Mouse (Mus musculus) adrenal gland (tissue): ENCODE measurements around the gene Rnf5.

Experiments used
- intact Hi-C: fragments of 180-260 bp; cut with DNase I; formaldehyde crosslinking; loops from one replicate; pipeline ENCODE4 v1.15.1; 2025

Rnf5 gene

DNA sequence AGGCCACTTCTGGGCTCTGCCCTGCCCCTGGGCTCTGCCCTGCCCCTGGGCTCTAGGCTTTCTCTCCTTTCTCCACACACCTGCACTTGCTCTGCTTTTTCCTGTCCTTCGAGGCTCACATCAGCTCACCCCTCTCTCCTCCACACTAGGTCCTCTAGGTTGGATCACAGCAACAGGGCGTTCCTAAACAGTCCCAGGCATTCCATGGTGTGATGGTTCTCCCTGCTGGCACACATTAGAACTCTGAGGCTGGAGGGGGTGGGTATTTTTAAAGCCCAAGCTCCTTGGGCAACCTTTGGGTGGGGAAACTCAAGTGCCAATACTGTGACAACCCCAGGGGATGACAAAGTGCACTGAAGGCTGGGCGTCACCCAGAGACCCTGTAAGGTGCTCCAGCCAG is 34.0 kb upstream of the Rnf5 start:
- intact Hi-C loops, result no loop called here

DNA sequence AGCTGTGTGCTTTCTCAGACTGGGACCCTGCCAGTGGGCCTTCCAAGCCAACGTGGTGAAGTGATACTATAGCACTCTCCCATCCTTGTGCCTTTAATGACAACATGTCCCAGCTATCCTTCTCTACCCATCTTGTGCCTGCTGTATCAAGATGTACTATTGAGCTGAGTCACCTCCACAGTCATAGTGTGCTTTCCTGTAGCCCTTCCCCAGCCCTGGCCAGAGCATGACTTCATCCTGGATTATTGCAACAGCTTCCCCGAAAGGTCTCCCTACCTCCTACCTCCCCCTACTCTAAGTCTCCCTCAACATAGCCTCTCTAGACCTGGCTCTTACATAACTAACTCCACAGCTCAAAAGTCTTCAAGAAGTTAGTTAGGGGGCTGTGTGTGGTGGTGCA is 32.2 kb upstream of the Rnf5 start:
- intact Hi-C loops, result no loop called here

GRCm38 (mm10) chr17:34632261-34632691 is 28.8 kb upstream of the Rnf5 start:
- intact Hi-C loops, result no loop called here

DNA sequence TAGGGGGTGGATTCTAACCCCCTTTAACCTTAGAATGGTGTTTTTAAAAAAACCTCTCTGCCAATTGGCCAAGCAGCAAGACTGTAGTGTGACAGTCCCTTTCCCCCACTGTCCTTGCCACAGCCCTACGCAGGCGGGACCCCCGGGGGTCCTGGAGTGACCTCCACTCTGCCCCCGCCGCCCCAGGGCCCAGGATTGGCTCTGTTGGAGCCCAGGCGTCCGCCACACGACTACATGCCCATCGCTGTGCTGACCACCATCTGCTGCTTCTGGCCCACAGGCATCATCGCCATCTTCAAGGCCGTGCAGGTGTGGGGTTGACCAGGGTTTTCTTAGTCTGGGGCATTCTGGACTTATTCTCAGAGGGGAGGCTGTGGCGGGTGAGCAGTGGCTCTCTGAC is 28.2 kb upstream of the Rnf5 start:
- intact Hi-C loops, result no loop called here

DNA sequence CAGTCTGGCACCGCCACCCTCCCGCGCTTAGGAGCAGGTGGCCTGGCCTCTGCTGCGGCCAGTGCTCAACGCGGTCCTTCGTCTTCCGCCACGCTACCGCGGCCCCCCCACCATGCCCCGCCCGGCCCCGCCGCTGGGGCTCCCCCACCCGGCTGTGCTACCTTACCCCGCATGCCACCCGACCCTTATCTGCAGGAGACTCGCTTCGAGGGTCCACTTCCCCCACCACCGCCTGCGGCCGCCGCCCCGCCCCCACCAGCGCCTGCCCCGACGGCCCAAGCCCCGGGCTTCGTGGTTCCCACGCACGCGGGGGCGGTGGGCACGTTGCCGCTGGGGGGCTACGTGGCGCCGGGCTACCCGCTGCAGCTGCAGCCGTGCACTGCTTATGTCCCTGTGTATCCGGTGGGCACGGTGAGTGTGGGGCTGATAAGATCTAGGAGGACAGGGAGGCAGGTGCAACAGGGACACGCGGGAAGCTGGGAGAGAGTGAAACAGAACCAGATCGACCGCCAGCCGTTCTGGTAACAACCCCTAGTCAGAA is 27.3 kb upstream of the Rnf5 start:
- intact Hi-C loops, result no loop called here

DNA sequence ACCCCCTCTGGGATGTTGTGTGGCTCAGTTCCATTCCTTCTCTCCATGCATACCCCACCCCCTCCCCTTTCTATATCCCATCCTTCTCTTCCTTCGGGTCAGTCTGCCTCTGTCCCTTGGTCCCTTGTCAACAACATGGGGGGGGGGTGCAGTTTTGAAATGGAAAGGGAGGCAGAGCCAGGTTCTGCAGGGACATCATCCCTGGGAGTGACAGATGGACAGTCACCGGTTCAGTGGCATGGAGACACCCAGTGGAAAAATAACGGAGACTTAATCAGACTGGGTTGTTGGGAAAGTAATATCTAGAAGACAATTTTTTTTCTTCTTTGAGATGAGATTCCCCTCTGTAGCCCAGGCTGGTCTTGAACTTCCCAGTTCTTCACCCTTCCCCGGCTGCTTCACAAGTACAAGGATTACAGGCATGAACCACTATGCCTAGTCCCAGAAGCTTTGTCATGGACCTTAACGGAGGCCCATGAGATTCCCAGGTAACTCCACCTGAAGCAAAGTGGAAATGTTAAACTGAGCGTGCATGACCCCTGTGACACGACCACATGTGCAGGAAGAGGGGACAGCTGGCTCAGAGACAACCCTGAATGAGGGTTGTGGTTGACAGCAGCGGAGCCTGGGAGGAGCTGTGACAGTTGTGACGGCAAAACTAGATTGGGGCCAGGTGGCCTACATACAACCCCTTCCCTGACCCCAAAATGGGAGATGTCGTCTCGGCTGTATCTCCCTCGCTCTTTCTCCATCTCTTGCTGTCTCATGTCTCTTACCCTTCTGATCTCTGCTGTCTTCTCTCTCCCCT is 26.5 kb upstream of the Rnf5 start:
- intact Hi-C loops, result no loop called here

GRCm38 (mm10) chr17:34629221-34629751 is 25.8 kb upstream of the Rnf5 start, which contains the start of gene Prrt1:
Gene Prrt1 (plus strand): TSS chr17:34629533.
- intact Hi-C loops, result no loop called here

DNA sequence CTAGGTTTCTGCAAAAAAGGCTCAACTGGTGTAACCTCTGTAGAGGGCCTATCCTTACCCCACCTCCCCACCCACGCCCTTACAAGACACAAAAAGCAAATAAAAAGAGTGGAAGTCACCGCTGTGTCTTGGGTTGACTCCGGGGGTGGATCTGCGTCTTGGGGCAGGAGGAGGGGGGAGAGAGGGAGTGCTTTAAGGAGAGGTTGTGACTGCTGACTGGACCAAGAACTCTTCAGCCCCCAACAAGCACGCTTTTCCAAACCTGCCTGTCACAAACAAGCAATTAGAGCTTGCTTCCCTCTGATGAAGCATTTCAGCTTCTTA is 25.1 kb upstream of the Rnf5 start:
- intact Hi-C loops, result no loop called here

DNA sequence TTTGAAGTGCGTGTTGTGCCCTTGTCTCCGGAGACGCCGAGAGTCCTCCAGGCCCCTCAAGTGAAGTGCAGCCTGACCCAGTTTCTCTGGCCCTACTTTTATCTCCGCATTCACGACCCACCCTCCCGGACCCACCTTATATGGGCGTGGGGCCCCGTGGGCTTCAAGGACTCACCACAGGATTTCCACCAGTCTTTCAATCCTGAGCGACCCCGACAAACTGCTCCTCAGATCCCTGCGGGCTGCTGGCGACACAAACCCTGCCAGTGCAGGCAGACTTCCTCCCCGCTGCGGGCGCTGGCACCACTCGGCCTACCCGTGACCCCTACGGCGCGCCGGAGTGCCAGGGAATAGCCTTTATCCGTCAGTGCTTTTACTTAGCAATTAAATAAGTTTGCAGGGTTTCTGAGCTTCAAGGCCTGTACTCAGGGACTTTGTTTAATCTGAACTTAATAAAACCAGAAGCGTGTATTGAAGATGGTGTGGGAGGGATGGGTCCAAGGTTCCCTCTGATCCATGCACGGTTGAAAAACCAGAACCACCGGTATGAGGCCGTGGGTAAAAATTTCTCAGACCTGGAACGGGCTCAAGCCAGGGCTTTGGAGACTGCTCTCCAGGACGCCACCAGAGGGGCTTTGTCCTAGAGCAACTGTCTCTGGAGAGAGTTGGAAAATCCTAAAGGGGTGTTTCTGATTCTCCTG is 24.6 kb upstream of the Rnf5 start, which contains the start of gene Ppt2:
Ppt2 (minus strand) TSS at position 568 of the 701 bp plus-strand sequence.
- intact Hi-C loops, result no loop called here

- intact Hi-C loops, result no loop called here
These were observed 23.8 kb upstream of the Rnf5 start for GRCm38 (mm10) chr17:34627093-34627942.

GRCm38 (mm10) chr17:34626773-34627092 is 23.2 kb upstream of the Rnf5 start:
- intact Hi-C loops, result no loop called here

- intact Hi-C loops, result no loop called here
These were observed 22.7 kb upstream of the Rnf5 start for GRCm38 (mm10) chr17:34626062-34626772.

DNA sequence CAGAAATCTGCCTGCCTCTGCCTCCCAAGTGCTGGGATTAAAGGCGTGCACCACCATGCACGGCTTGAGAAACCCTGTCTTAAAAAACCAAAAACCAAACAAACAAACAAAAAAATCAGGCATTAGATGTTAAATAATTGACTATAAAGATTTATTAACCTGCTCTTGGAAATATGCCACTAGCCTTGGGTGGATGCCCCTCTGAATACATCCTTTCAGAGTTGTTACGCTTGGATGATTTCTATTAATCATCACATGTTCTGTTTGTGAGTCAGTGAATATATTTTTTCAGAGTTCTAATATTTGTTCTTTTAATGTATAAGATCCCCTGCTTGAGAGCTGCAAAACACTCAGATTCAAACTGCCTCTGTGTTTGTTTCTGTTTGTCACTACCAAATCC is 21.5 kb upstream of the Rnf5 start:
- intact Hi-C loops, result no loop called here

DNA sequence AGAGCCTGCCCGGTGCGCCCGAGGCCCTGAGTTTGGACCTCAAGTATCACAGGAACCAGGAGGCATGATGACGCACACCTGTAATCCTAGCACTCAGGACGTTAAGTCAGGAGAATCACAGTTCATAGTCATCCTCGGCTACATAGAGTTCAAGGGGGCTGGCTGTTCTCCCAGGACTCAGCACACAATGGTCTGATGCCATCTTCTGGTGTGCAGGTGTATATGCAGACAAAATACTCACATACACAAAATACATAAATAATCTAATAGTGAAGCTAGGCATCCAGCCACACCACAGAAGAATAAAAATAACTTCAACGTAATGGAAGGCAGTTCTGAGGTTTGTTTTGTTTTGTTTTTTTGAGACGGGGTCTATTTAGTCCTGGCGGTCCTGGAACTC is 19.7 kb upstream of the Rnf5 start:
- intact Hi-C loops, result no loop called here

DNA sequence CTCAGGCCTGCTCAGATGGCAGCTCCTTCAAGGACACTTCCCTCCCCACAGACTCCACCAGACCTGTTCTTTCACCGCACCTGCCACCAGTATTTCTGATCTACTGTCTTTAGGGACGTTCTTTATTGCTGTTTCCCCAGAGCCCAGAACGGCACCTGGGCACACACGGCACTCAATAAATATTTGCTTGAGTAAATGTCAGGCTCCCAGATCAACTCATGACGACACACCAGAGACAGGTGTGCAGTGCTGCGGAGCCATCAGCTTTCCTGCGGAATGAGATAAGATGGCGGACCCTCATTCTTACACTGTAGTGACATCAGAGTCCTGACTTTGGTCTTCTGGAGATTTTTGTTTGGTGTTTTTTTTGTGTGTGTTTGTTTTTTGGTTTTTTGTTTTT is 17.5 kb upstream of the Rnf5 start:
- intact Hi-C loops, result no loop called here

DNA sequence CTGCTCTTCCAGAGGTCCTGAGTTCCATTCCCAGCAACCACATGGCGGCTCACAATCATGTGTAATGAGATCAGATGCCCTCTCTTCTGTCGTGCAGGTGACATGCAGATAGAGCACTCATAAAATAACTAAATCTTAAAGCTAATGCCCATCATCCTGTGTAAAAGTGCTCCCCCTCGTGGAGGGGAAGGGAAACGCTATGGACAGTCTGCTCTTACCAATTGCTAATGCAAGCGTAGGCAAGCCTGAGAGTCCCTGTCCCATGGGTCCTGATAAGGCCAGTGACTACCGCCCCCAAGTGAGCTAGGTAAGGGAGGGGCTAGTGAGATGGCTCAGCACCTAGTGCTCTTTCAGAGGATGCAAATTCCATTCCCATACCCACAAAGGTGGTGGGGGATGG is 15.5 kb upstream of the Rnf5 start:
- intact Hi-C loops, result loop anchor here (2.0 to 5.0 kb wide), 4 partner anchors 33 to 178 kb away; no protein-coding TSS in a partner anchor

DNA sequence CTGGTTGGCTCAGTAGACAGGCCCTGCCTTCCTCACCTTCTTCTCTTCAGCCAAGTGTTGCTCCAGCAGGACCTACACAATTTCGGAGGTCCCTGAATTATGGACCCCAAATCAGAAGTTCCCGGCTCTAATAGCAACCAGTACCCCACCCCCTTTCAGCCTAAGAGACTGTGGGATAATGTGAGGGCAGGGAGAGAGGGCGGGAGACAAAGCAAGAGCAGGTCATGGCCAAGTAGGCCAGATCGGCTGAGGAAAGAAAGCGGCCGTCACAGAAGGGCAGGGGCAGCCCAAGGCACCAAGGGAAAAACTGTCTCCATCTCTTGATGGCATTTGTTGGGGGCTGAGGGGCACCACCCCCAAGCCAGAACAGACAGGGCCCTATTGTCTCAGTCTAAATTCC is 12.4 kb upstream of the Rnf5 start, which contains the start of gene Egfl8:
Egfl8 (minus strand) TSS at position 101 of the 400 bp plus-strand sequence.
- intact Hi-C loops, result loop anchor here (5.0 kb wide), 3 partner anchors 36 to 59 kb away; no protein-coding TSS in a partner anchor

DNA sequence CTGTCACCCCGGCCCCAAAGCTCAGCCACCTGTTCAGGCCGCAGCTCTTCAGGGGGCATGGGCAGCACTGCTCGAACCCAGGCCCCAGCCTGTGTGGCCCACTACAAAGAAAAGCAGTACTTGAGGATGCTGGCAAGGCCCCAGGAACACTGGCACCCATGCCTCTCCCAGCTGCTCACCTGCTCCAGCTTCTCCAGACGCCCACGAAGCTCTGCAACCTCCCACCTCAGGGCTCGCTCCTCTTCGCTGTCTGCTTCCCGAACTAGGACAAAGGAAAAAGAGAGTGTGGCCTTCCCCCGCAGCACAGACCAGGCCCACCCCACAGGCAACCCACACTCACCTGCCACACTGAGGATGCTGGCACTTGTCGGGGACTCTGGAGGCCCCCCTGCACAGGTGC is 10.3 kb upstream of the Rnf5 start:
- intact Hi-C loops, result no loop called here

GRCm38 (mm10) chr17:34613054-34613645 is 9.7 kb upstream of the Rnf5 start:
- intact Hi-C loops, result no loop called here

DNA sequence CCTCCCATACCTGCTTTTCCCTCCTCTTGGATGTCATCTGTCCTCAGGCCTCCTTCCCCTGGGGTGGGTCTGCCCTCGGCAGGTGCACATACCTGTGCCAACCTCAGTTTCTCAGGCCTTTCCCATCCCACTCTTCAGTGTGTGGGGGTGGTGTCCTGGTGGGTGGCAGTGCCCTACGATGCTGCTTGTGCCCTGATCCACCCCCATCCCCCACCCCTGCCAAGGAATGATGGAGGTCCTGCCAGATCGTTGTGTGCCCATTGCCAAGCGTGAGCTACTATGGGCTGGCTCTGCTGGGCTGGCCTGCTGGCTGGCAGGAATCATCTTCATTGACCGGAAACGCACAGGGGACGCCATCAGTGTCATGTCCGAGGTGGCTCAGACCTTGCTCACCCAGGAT is 7.6 kb upstream of the Rnf5 start:
- intact Hi-C loops, result no loop called here
